Mouse (Mus musculus): ENCODE results near the gene Olfr799.

- TF ChIP-seq CTCF (IDR thresholded peaks at IDR 0.05; ENCODE audit: extremely low read depth, insufficient read depth, insufficient read length, insufficient replicate concordance) (no peak), POLR2A (IDR thresholded peaks at IDR 0.05; ENCODE audit: low read depth, low read length) (no peak)
Measured at GRCm38 (mm10) chr10:129688069-129688468, 50.8 kb downstream of the Olfr799 start, which contains the start of gene Olfr802.
